Comparison of ENCODE assay signal across 13 mouse cellular contexts in genomic region chr9:119298563-119298962, GRCm38 (mm10). TPM values are rescaled to one million over a fixed set of nuclear protein-coding genes. Genes with fewer than 3 reads are reported as not detected.
"Had no signal": no experiment of that assay in that cellular context is flagged by ENCODE, and none has a peak within 500 bp of the region (broad histone marks: within the 10 kb centered on the region; RNA-seq: fewer than 3 reads in every experiment).

No protein-coding gene starts in this region.

- H3K9me3 ChIP-seq: limb, embryonic 15.5 days; midbrain, embryonic 15.5 days; neural tube, embryonic 12.5 days; stomach, embryonic 15.5 days had no signal

- H3K4me2 ChIP-seq: limb, embryonic 15.5 days; midbrain, embryonic 15.5 days; neural tube, embryonic 12.5 days; stomach, embryonic 15.5 days had no signal

- H3K9ac ChIP-seq: limb, embryonic 15.5 days; liver, embryonic 14.5 days; midbrain, embryonic 15.5 days; neural tube, embryonic 12.5 days; stomach, embryonic 15.5 days had no signal

- H3K27ac ChIP-seq: hindbrain, postnatal 0 days; limb, embryonic 15.5 days; liver, embryonic 14.5 days; midbrain, embryonic 15.5 days; neural tube, embryonic 12.5 days; stomach, embryonic 15.5 days had no signal

- H3K4me3 ChIP-seq: limb, embryonic 15.5 days; midbrain, embryonic 15.5 days; neural tube, embryonic 12.5 days; stomach, embryonic 15.5 days had no signal

- H3K4me1 ChIP-seq: limb, embryonic 15.5 days; midbrain, embryonic 15.5 days; neural tube, embryonic 12.5 days; stomach, embryonic 15.5 days had no signal

- DNase-seq: layer of hippocampus, adult 9-11 months; layer of hippocampus, postnatal 36 days; lung, adult 2 months; lung, postnatal 36 days; thymus, postnatal 36 days had no signal

- H3K36me3 ChIP-seq: midbrain, embryonic 15.5 days had no signal

- H3K27me3 ChIP-seq: limb, embryonic 15.5 days; midbrain, embryonic 15.5 days; neural tube, embryonic 12.5 days; stomach, embryonic 15.5 days had no signal

- ATAC-seq: hindbrain, postnatal 0 days; lung, postnatal 0 days; midbrain, embryonic 15.5 days had no signal

RNA-seq across cellular contexts. Expression of gene Xylb, which starts 58.6 kb away (rescaled TPM):
- total RNA-seq: monocyte, adult 5-6 weeks had no signal
